Mouse (Mus musculus): Measurements from ENCODE around the gene Camk1d.

Camk1d gene

GRCm38 (mm10) chr2:5714211-5715053 lies at the start of gene Camk1d:
Camk1d (minus strand) TSS chr2:5714515.
- peak; percentile 98 for DNase-seq

GRCm38 (mm10) chr2:5762031-5762430 lies 47.7 kb upstream of the Camk1d start:
- peak; percentile 59 for DNase-seq

DNA sequence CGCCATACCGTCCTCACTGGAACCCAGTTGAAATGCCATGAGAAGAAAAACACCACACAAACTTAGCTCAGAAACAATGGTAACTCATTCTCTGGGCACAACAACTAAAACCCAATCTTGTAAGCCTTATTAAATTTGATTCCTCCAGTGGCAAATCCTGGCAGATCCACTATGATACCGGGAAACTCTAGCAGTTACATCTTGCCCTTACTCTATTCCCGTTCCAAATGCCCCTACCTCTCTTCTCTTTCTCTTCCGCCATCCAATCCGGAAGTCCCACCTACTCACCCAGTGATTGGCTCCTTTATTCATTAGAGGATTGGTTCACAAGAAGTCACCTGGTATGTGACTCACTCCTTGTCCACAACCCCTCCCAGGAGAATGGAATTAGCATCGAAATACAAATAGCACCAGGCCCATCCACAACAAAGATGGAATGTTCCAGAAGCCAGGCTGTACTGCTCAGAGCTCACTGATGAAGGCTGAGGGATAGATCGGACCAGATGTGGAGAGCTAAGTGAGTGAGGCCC lies 46.2 kb upstream of the Camk1d start:
- peak; percentile 48 for DNase-seq

- peak; percentile 82 for DNase-seq
Measured at GRCm38 (mm10) chr2:5758569-5758968, 44.3 kb upstream of the Camk1d start.

- DNase-seq, result peak; percentile 21
Measured at GRCm38 (mm10) chr2:5750872-5751271, 36.6 kb upstream of the Camk1d start.

DNA sequence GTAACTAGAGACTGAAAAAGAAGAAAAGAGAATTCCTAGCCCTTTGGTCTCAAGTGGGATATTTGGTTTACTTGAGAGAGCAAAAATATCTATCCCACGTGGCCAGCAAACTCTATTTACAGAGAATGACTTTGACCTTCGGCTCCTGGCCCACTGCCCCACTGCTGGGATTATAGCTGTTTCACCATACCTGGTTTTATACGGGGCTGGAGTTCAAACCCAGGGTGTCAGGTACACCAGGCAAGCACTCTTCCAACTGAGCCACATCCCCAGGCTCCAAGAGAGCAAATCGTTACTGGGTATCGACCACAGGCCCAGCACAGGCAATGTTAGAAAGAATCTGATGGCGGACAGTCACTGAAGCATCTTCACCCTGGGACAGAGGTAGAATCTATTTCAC lies 34.9 kb upstream of the Camk1d start:
- DNase-seq, result peak; percentile 75

DNA sequence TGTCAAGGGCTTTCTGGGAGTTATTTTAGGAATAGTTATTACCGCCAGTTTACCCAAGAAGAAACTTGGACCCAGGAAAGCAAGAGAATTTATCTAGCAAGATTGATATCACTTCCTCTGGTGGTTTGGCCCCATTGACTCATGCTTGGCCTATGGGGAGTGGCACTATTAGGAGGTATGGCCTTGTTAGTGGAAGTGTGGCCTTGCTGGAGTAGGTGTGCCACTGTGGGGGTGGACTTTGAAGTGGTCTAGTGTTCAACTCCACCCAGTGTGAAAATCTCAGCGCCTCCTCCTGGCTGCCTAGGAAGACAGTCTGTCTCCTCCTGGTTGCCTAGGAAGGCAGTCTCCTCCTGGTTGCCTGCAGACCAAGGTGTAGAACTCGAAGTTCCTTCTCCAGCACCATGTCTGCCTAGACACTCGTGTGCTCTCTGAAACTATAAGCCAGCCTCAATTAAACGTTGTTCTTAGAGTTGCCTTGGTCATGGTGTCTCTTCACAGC lies 33.3 kb upstream of the Camk1d start:
- peak; percentile 65 for DNase-seq

- peak; percentile 76 for DNase-seq
Measured at GRCm38 (mm10) chr2:5746529-5746928, 32.2 kb upstream of the Camk1d start.

- peak; percentile 61 for DNase-seq
Measured at GRCm38 (mm10) chr2:5743886-5744285, 29.6 kb upstream of the Camk1d start.

- peak; percentile 51 for DNase-seq
Measured at GRCm38 (mm10) chr2:5740913-5741312, 26.6 kb upstream of the Camk1d start.

DNA sequence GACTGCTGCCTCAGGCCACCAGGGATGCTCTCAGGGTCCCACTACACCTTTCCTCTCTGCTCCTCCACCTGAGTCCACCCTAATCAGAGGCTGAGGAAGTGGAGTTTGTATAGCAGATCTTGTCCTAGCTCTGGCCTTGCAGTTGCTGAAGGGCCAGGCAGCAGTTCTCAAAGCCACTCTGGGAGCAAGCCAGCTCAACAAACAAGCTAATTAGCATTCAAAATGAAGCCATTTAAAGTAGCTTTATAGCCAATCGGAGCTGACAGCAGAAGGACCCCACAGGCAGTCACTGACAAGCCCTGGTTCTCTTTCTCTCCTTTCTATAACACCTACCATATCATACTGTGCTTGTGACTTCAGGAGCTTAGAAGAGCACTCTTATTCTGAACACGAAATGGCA lies 21.6 kb upstream of the Camk1d start:
- no peak for DNase-seq

DNA sequence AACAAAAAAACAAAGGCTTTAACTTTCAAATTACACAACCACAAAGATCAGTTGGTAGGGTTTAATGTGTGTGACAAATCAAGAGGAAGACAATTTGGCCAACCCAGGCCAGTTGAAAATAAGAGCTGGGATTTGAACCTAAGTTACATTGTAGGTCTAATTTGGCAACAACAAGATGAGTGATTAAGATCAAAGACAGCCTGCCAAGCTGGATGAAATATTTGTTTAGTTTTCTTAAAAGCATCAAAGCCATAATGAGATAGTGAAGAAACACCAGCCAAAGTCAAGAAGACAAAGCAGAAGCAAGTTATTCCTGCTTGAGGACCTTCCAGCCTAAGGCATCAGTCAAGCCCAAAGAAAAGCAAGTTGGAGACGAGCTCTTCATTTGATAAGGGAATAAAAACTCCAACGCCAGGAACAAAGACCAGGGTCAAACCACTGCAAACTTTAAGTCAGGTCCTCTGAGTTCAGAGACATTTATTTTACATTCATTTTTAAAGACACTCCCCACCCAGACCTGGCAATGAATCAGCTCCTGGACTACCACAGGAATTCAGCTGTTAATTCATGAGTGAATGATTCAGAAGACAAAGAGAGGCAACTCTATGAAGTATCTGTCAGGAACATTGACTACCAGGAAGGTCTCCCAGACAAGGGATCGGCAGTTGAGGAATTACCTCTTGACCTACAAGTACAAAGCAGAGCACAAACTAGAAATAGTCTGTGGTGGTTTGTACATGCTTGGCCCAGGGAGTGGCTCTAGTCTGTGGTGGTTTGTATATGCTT lies 19.2 kb upstream of the Camk1d start:
- peak; percentile 27 for DNase-seq

- no peak for DNase-seq
Measured at GRCm38 (mm10) chr2:5732047-5732446, 17.7 kb upstream of the Camk1d start.

DNA sequence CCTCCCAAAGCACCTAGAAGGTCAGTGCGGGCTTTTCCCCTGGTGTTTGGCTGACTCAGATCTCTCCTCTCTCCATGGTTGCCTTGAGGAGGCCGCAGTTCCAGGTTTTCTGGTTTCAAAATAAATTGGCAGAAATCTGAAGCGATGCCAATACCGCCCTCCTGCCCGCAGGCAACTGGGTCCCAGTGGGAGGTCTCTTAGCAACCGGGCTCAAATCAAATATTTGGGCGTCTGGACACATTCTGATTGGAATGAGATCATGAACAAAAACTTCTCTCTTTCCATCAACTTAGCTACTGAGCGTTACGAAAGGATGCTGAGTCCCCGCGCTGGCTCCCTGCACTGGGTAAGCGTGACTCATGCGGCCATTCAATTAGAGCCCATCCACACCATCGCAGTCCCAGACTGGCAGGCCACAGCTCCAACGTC lies 16.1 kb upstream of the Camk1d start:
- peak; percentile 91 for DNase-seq

GRCm38 (mm10) chr2:5729931-5730330 lies 15.6 kb upstream of the Camk1d start:
- no peak for DNase-seq

GRCm38 (mm10) chr2:5725028-5725701 lies 10.8 kb upstream of the Camk1d start:
- no peak for DNase-seq

DNA sequence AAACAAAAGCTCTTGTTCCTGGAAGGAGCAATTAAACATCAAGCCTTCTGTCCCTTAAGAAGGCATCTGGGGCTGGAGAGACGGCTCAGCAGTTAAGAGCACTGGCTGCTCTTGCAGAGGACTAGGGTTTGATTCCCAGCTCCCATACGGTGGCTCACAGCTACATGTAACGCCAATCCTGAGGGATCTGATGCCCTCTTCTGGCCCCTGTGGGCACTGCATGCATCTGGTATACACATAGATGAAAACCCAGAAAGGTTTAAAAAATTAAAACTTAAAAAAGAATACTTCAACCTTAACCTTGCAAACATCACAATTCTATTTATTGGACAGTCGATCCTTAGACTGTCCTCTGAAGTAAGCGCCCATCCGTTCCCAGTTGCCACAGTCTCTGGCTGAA lies 3.4 kb upstream of the Camk1d start:
- no peak for DNase-seq

DNA sequence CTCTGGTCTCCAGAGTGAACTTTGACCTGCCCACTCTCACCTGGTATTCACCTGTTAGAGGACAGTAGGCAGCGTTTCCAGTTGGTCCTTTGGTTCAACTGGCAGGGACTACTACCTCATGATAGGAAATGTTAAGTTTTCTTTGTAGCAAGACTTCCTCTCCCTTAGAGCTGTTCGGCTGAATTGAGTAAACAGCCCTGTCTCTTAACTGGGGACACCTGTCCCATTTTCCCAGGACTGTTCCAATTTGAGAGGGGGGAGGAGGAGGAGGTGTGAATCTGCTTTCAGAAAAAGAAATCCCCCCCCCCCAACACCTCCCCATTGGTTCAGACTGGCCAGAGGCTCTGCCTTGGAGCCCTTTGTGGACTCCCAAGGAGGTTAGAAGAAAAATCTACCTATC lies 1.2 kb upstream of the Camk1d start:
- no peak for DNase-seq

DNA sequence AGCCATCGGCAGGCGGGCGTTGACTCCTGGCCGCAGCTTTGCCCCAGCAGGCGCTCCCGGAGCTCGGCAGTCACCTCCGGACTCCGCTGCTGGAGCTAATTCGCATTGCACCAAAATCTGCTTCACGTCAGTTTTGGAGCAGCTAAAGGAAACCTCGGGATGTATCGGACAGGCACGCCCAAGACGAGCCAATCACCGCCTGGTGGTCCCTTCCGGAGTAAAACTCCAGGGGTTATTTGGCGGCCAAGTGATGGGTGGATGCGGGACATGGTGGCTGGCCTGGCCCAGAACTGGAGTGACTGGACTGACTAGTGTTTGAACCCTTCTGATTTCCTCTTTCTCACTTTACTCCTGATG lies 717 bp upstream of the Camk1d start:
- peak; percentile 95 for DNase-seq

DNA sequence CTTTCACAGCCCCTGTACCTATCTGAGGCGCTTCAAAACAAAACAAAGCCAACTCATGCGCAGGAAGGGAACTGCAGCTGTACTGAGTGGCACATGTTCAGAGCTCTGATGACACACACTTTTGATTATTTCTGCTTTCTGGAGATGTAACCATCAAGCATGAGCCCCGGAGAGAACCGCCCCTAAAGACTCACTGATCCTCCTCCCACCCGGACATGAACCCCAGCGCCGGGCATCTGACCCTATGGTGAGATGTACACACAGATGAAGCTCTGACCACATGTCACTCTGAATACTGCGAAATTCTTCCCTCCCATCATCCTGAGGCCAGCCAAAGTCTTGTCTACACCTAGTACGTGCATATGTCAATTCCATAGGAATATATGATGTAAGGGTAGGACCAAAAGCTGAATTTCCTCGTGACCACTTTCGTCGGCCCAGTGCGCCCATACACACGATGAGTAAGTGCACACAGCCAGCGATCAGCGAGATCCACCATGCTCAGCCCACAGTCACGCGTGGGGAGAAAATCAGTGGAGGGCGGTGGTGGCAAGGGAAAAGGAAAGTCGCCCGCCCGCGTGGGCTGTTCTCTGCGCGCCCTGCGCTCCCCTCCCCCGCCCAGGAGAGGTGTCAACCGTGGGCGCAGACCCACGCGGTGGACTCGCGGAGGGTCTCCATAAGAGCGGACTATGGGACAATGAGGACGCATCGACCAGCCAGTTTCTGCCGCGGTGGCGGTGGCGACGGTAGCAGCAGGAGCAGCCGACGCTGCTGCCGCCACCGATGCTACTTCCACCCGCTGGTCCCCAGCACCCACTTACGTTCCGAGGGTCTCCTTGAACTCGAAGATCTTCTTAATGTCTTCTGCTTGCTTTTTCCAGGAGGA lies 747 bp downstream of the Camk1d start:
- peak; percentile 97 for DNase-seq

DNA sequence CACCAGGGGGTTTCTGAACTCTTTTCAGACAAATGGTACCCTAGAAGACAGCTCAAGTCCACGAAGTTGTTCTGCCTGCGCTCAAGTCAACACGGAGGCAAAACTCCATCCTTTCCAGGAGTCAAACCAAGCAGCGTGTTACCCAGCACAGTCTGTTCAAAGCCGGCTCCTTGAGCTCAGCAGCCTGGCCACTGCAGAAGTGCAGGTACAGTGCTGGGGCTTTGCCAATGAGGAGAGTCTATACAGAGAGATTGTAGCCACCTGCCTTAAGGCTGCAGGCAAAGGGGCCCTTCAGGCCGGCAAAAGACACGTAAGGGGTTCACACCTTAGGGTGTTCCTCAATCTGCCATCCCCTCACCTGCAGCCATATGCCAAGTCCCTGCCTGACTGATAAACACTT lies 2.1 kb downstream of the Camk1d start:
- DNase-seq, result no peak

DNA sequence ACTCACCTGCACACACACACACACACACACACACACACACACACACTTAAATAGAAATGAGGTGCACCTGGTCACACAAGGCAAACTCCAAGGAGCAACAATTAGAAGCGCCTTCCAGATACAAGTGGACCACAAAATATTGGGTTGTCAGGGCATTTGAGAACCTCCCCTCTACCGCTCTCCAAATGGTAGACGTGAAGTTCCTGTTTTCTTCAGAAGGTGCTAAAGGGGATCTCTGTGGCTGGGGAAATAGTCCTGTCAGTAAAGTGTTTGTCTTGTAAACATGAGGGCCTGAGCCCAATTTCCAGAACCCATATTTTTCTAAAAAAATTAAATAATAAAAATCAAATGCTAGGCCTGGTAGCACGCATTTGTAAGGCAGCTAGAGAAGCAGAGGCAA lies 4.4 kb downstream of the Camk1d start:
- DNase-seq, result no peak

Measured in heart, adult 11 months (tissue).